Mouse (Mus musculus) E14TG2a.4 (cell line): Measurements from ENCODE around the gene Atp6v0e2.

ENCODE experiments used
- H3K27me3 ChIP-seq: 2 replicates; pipeline ENCODE4 v1.6.1; 2014; ENCODE audit warnings: low read length, control low read depth; ENCODE audit not compliant: insufficient read depth
- H3K36me3 ChIP-seq: 2 replicates; pipeline ENCODE4 v1.6.1; 2014; ENCODE audit warnings: low read length, control low read depth; ENCODE audit not compliant: insufficient read depth
- H3K4me1 ChIP-seq: replicated peaks from 2 replicates; pipeline ENCODE4 v1.6.1; 2014; ENCODE audit warnings: low read depth, low read length, control low read depth
- H3K4me3 ChIP-seq: replicated peaks from 2 replicates; pipeline ENCODE4 v1.5.1; 2014; ENCODE audit warnings: mild to moderate bottlenecking, low read length
- H3K9me3 ChIP-seq: 2 replicates; pipeline ENCODE4 v1.6.1; 2014; ENCODE audit warnings: low read length, control low read depth
- CTCF ChIP-seq: conservative IDR thresholded peaks from 2 replicates; pipeline ENCODE4 v1.5.1; 2014; ENCODE audit warnings: low read length
- NANOG ChIP-seq: IDR thresholded peaks from 2 replicates; pipeline ENCODE4 v1.6.1; 2014; ENCODE audit warnings: borderline replicate concordance, low read length, mixed read lengths
- POU5F1 ChIP-seq: IDR thresholded peaks from 2 replicates; pipeline ENCODE4 v1.6.1; 2014; ENCODE audit warnings: low read length, borderline replicate concordance

Gene Atp6v0e2

DNA sequence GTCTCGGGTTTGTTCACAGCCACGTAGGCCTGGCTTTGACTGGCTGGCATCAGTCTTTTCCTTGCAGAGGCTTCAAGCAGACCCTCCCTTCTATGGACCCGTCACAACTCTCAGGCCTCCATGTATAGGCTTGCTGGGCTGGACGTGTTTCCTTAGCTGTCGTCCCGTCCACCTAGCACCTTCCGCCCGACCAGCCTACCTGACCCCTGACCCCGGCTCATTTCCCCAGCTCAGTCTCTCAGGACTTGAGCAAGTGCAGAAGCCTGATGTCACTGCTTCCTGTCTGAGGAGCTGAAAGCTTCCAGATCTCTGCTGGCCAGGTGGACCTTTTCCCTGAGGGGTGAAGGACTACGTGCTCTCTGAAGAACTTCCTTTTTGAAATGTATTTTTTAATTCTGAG, 35.9 kb downstream of the Atp6v0e2 start:
- Histone ChIP-seq H3K9me3 (peaks cover 15% of the 10 kb centered on the region), H3K4me1 (0 out of 2 replicates have a peak, but pooled peaks cover 4% of the 10 kb centered on the region), H3K4me3 (no peak overlapping the region), H3K27me3 (peaks cover 12% of the 10 kb centered on the region), H3K36me3 (no peaks in the 10 kb centered on the region)
- no peak for TF ChIP-seq NANOG
- TF ChIP-seq POU5F1 = no peak
- TF ChIP-seq CTCF = no peak

DNA sequence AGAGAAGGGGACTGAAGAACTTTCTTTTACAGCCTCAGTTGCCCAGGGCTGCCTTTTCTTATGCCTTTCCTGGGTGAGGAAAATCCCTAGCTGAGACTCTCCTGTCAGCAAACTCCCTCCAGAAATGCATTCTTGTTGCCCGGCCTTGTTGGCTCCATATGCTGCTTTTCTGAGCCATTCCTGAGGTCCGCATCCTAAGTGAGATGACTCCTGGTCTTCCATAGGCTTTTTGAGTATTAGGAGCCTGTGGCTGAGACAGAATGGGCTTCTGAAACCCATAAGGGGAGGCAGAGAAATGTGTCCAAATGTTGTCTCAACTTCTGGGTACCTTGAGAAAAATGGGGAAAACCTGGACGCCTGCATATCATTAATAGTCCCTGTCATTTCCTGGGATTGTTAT, 36.6 kb downstream of the Atp6v0e2 start:
- H3K36me3 ChIP-seq = no peaks in the 10 kb centered on the region
- TF ChIP-seq CTCF (no peak), POU5F1 (no peak), NANOG (no peak)
- no peaks in the 10 kb centered on the region for H3K4me1 ChIP-seq
- no peak overlapping the region for H3K4me3 ChIP-seq
- peaks cover 12% of the 10 kb centered on the region for H3K27me3 ChIP-seq
- H3K9me3 ChIP-seq = peaks cover 15% of the 10 kb centered on the region

DNA sequence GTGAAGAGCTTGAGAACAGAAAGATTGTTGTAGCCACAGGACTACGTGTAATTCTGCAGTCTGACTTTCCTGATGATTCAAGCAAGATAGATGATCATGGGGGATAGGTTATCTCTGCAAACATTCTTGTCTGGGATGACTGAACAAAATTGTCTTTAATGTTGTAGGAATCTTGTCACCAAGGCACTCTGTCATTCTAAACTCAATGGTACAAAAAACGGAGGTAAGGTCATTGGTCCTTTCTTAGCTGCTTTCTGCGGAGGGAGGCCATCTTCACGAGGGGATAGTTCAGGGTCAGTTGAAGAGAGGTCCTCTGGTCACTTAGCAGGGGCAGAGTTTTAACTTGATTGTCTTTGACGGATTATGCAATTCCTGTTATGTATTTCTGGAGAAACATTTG, 41.3 kb downstream of the Atp6v0e2 start:
- H3K27me3 ChIP-seq = peaks cover 13% of the 10 kb centered on the region
- no peak overlapping the region for H3K4me3 ChIP-seq
- H3K4me1 ChIP-seq = no peaks in the 10 kb centered on the region
- no peaks in the 10 kb centered on the region for H3K9me3 ChIP-seq
- no peaks in the 10 kb centered on the region for H3K36me3 ChIP-seq
- TF ChIP-seq POU5F1 (no peak), CTCF (no peak), NANOG (no peak)

DNA sequence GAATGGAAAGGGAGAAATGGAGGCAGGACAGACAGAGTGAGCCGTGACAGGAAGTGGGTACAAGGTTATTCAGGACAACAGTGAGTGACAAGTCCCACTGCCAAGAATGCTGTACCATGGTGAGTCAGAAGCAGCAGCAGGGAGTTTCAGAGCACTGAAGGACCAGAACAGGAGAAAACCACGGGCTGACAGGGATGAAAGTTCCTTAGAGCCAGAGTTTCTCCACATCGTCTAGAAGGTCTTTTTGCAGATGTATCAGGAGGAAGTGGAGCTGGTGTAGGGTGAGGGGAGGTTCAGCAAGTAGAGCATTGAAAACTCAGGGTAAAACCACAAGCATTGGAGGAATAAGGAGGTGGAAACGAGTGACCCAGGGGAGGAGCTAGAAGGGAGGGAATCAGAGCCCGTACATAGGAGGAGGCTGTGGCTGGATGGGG, 41.8 kb downstream of the Atp6v0e2 start:
- no peak for TF ChIP-seq POU5F1
- no peak for TF ChIP-seq NANOG
- no peak for TF ChIP-seq CTCF
- Histone ChIP-seq H3K36me3 (no peaks in the 10 kb centered on the region), H3K4me3 (no peak overlapping the region), H3K27me3 (peaks cover 13% of the 10 kb centered on the region), H3K4me1 (no peaks in the 10 kb centered on the region), H3K9me3 (no peaks in the 10 kb centered on the region)

DNA sequence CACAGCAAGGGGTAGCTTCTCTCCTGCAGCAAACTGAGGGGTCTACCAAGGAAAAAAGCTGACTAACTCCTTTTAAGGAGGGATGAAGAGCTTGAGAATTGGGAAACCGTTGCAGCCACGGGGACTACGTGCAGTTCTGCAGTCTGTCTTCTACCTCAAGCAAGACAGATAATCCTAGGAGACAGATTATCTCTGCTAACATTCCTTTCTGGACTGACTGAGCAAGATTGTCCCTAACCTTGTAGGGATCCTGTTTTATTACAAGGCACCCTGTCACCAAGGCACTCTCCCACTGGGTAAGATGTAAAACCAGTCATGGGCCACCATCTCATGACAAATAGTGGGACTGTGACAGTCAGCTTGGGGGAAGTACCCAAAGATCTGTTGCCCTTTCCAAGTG, 43.8 kb downstream of the Atp6v0e2 start:
- no peaks in the 10 kb centered on the region for H3K36me3 ChIP-seq
- H3K4me1 ChIP-seq = no peaks in the 10 kb centered on the region
- H3K27me3 ChIP-seq = peaks cover 10% of the 10 kb centered on the region
- no peak overlapping the region for H3K4me3 ChIP-seq
- no peak for TF ChIP-seq CTCF
- no peak for TF ChIP-seq POU5F1
- TF ChIP-seq NANOG = no peak
- peaks cover 5% of the 10 kb centered on the region for H3K9me3 ChIP-seq

DNA sequence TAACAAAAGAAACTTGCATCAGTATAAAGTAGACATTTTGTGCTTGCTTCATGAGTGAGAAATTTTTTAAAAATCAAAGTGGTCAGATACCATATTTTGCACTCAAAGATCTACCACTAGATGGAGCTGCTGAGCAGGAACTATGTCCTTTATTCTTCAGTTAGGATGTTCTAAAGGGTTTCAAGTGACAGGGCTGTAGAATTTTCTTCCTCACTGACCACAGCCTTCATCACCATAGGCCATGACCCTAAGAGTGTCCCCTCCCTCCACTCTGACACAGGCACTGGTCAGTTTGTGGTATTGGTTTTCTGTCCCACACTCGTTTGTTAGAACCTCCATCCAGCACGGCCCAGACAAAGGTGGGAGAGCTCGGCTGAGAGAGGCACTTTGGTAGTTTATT, 44.6 kb downstream of the Atp6v0e2 start:
- TF ChIP-seq CTCF (peak; percentile 87), POU5F1 (no peak)
- H3K27me3 ChIP-seq = peaks cover 10% of the 10 kb centered on the region
- no peaks in the 10 kb centered on the region for H3K36me3 ChIP-seq
- peaks cover 9% of the 10 kb centered on the region for H3K9me3 ChIP-seq
- H3K4me3 ChIP-seq = no peak overlapping the region
- no peaks in the 10 kb centered on the region for H3K4me1 ChIP-seq

DNA sequence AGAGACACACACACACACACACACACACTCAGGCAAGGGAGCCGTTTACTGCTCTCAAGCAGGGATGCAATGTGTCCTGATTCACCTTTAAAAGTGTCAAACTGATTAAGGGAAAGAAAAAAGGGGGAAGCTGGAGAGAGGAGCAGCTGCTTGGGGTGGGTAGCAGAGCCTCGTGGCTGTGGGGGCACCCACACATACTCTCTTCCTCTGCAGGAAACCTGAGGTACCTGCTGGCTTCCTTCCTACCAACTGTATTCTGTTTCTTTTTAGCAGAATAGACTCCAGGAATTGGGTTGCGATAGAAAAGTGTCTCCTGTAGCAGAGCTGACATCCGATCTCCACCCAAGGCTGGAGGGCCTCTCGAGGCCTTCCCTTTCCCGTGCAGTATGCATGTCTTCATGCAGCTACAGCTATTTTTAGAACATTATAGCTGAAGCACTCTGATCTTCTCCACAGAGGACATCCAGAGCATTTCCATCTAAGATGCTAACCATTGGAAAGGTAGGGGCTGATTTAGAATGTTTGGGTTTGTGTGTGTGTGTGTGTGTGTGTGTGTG, 51.9 kb downstream of the Atp6v0e2 start, which contains the start of gene Gm45021:
Gene Gm45021 (plus strand): TSS at position 417 of the 557 bp plus-strand sequence.
- peaks cover 40% of the 10 kb centered on the region for H3K27me3 ChIP-seq
- no peak for TF ChIP-seq NANOG
- no peak for TF ChIP-seq POU5F1
- no peak for TF ChIP-seq CTCF
- H3K9me3 ChIP-seq = peaks cover 9% of the 10 kb centered on the region
- H3K36me3 ChIP-seq = no peaks in the 10 kb centered on the region
- H3K4me1 ChIP-seq = peaks cover 8% of the 10 kb centered on the region
- H3K4me3 ChIP-seq = no peak within 1 kb of the TSS
